Mouse (Mus musculus) small intestine, adult 2 months (tissue): ENCODE measurements at regions not wholly inside any gene's neighbourhood (a gene's known extent, or its start where the extent isn't known, plus 50 kb on each side); places are given as distances from the start of the nearest gene placed in this dataset.
"Not testable (repeated sequence)": the region's sequence is repeated elsewhere in the genome, so short reads cannot be mapped to it uniquely, and the experiment has no call there.

Experiments
- CTCF ChIP-seq: fragments of 200-500 bp; IDR thresholded peaks from 2 replicates; pipeline ENCODE4 v1.5.1; 2012; ENCODE audit warnings: low read depth, mild to moderate bottlenecking, control low read depth, inconsistent platforms, low read length, moderate library complexity, mixed read lengths; ENCODE audit not compliant: insufficient replicate concordance, insufficient read length; ENCODE audit errors: extremely low read depth
- POLR2A ChIP-seq: fragments of 200-500 bp; IDR thresholded peaks from 2 replicates; pipeline ENCODE4 v1.6.1; 2012; ENCODE audit warnings: low read depth, mild to moderate bottlenecking, control low read depth, inconsistent platforms, low read length, moderate library complexity

DNA sequence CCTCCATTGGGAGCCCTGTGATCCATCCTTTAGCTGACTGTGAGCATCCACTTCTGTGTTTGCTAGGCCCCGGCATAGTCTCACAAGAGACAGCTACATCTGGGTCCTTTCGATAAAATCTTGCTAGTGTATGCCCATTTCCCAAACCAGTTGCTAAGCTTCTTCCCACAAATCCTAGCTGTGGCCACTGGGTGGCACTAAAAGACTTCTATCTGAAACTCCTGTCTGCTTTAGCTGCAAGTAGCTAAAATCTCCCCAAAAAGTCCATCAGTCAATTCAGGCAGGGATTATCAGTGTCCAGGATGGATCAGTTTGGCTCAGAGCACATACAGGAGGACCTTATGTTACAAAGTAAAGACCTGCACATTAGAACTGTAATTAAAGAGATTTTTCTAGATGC lies 558.3 kb downstream of the Synb start:
- not testable (repeated sequence) for TF ChIP-seq CTCF, POLR2A
